Mouse (Mus musculus) CH12.LX (cell line): Measurements from ENCODE around the gene Nol4l.

Source experiments
- BHLHE40 ChIP-seq: IDR thresholded peaks from 2 replicates; pipeline ENCODE4 v1.6.1; 2011; ENCODE audit warnings: mild to moderate bottlenecking, low read depth, low read length, improper control_type of control experiment
- CTCF ChIP-seq, 2 experiments: IDR thresholded peaks in 1 of 2; conservative IDR thresholded peaks in 1 of 2; 2 replicates each; pipeline ENCODE4 v1.5.1; 2011 to 2012; ENCODE audit warnings: low read depth in 2 of 2, low read length in 2 of 2, improper control_type of control experiment in 1 of 2, inconsistent platforms in 1 of 2, mild to moderate bottlenecking in 1 of 2, moderate library complexity in 1 of 2
- ETS1 ChIP-seq: conservative IDR thresholded peaks from 2 replicates; pipeline ENCODE4 v1.6.1; 2012; ENCODE audit warnings: low read depth, mild to moderate bottlenecking, inconsistent platforms, low read length, improper control_type of control experiment, moderate library complexity
- MAFK ChIP-seq: IDR thresholded peaks from 2 replicates; pipeline ENCODE4 v1.6.1; 2011; ENCODE audit warnings: low read length, improper control_type of control experiment; ENCODE audit not compliant: insufficient replicate concordance
- MEF2A ChIP-seq: IDR thresholded peaks from 2 replicates; pipeline ENCODE4 v1.6.1; 2014; ENCODE audit warnings: low read depth, mild to moderate bottlenecking, inconsistent platforms, low read length, improper control_type of control experiment, borderline replicate concordance
- MYC ChIP-seq: IDR thresholded peaks from 2 replicates; pipeline ENCODE4 v1.6.1; 2011; ENCODE audit warnings: low read depth, mild to moderate bottlenecking, improper control_type of control experiment, low read length
- NELFE ChIP-seq: IDR thresholded peaks from 2 replicates; pipeline ENCODE4 v1.6.1; 2011; ENCODE audit warnings: low read depth, low read length, improper control_type of control experiment
- PAX5 ChIP-seq: IDR thresholded peaks from 2 replicates; pipeline ENCODE4 v1.6.1; 2012; ENCODE audit warnings: low read length, inconsistent platforms, mixed read lengths
- POLR2A ChIP-seq: IDR thresholded peaks from 2 replicates; pipeline ENCODE4 v1.6.1; 2011; ENCODE audit warnings: low read depth, mild to moderate bottlenecking, improper control_type of control experiment, low read length
- POLR2AphosphoS2 ChIP-seq: IDR thresholded peaks from 2 replicates; pipeline ENCODE4 v1.6.1; 2011; ENCODE audit warnings: low read depth, low read length, improper control_type of control experiment
- TCF12 ChIP-seq: IDR thresholded peaks from 2 replicates; pipeline ENCODE4 v1.6.1; 2014; ENCODE audit warnings: low read depth, mild to moderate bottlenecking, inconsistent platforms, low read length, improper control_type of control experiment
- ZC3H11A ChIP-seq: IDR thresholded peaks from 2 replicates; pipeline ENCODE4 v1.6.1; 2012; ENCODE audit warnings: low read depth, mild to moderate bottlenecking, inconsistent platforms, low read length, improper control_type of control experiment

- TF ChIP-seq ETS1: no peak
- TF ChIP-seq CTCF (conservative IDR thresholded peaks at IDR 0.05 in 1 of 2, IDR thresholded peaks at IDR 0.05 in 1 of 2; ENCODE audit: low read depth in 2 of 2, low read length in 2 of 2): no peak
- no peak for TF ChIP-seq NELFE
- TF ChIP-seq TCF12: no peak
- no peak for TF ChIP-seq MYC
- no peak for TF ChIP-seq POLR2AphosphoS2
- no peak for TF ChIP-seq ZC3H11A
- no peak for TF ChIP-seq MEF2A
- no peak for TF ChIP-seq BHLHE40
- TF ChIP-seq PAX5: no peak
- no peak for TF ChIP-seq MAFK
- no peak for TF ChIP-seq POLR2A
These were observed 43.3 kb upstream of the Nol4l start for GRCm38 (mm10) chr2:153573101-153573500.
